Mouse (Mus musculus) hindbrain, postnatal 0 days (tissue): Measurements from ENCODE around the gene Rock2. TPM values are rescaled to one million over a fixed set of nuclear protein-coding genes. Genes with fewer than 3 reads are reported as not detected.

Experiments used
- ATAC-seq: fragments of 200-750 bp; cut with Nextera tagmentation; 2 replicates; pipeline ENCODE4 v1.8.0; 2017; ENCODE audit warnings: mild to moderate bottlenecking, moderate TSS enrichment, moderate library complexity
- DNase-seq: peaks from one replicate; pipeline ENCODE4 v3.0.0-alpha.2; 2015; ENCODE audit warnings: low spot score
- H3K27ac ChIP-seq: fragments of 300-500 bp; sonication (generic); 2 replicates; pipeline ENCODE4 v1.5.1; 2014; ENCODE audit warnings: mild to moderate bottlenecking
- H3K27me3 ChIP-seq: fragments of 300-500 bp; sonication (generic); 2 replicates; pipeline ENCODE4 v1.6.1; 2014; ENCODE audit warnings: low read length, mixed read lengths; ENCODE audit not compliant: insufficient read depth
- H3K36me3 ChIP-seq: fragments of 300-500 bp; sonication (generic); 2 replicates; pipeline ENCODE4 v1.6.1; 2014; ENCODE audit warnings: low read length, mixed read lengths; ENCODE audit not compliant: insufficient read depth
- H3K4me1 ChIP-seq: fragments of 300-500 bp; sonication (generic); 2 replicates; pipeline ENCODE4 v1.6.1; 2014; ENCODE audit warnings: antibody characterized with exemption, low read length, mixed read lengths; ENCODE audit not compliant: insufficient read depth
- H3K4me2 ChIP-seq: fragments of 300-500 bp; sonication (generic); 2 replicates; pipeline ENCODE4 v1.6.1; 2014; ENCODE audit warnings: low read depth, mild to moderate bottlenecking, low read length, moderate library complexity, mixed read lengths
- H3K4me3 ChIP-seq: fragments of 300-500 bp; sonication (generic); 2 replicates; pipeline ENCODE4 v1.5.1; 2014; ENCODE audit warnings: low read length
- H3K9ac ChIP-seq: fragments of 300-500 bp; sonication (generic); replicated peaks from 2 replicates; pipeline ENCODE4 v1.6.1; 2014; ENCODE audit warnings: mild to moderate bottlenecking, low read length, moderate library complexity, mixed read lengths
- H3K9me3 ChIP-seq: fragments of 300-500 bp; sonication (generic); 2 replicates; pipeline ENCODE4 v1.6.1; 2016; ENCODE audit warnings: low read length, mixed read lengths
- CTCF ChIP-seq: IDR thresholded peaks from 2 replicates; pipeline ENCODE4 v1.5.1; 2016; ENCODE audit warnings: antibody characterized with exemption, control low read depth, low read depth
- WGBS: fragments of 180-500 bp; shearing (Covaris S2); extraction: QIAGEN DNeasy Blood & Tissue Kit; methylation state at CpG from one replicate; pipeline ENCODE4 v1.1.7; 2014; 5-methylcytosine and 5-hydroxymethylcytosine counted together
- polyA plus RNA-seq: library from polyadenylated mRNA; unstranded; fragments of >200 nt; fragmentation: Nextera tagmentation; extraction: Ambion mirVana; gene quantifications from 2 replicates; pipeline ENCODE4 v1.2.1, GENCODE M21; 2015
- total RNA-seq: library from RNA; depleted of rRNA; stranded (reverse); fragments of >200 nt; gene quantifications from 2 replicates; pipeline ENCODE4 v1.2.3, GENCODE M21; 2014

Rock2 gene
- total and polyA plus RNA-seq, 2 experiments from 2014 or later: 12.7 to 20.9 TPM

DNA sequence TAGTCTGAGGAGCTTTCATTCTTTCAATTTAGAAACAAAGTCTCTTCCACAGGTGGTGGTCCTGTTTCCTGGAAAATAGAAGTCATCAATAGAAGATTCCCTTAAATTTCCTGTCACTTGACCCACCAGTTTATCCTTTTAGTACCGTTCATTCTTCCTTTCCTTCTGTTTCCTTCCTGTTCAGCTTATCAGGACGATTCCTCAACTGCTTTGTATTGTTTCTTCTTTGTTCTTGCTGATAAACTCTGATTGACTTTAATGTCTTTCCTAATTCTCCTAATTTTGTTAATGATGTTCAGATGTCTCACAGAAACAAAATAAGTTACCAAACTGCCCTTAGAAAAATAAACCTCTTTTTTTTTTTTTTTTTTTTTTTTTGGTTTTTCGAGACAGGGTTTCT, 16.8 kb downstream of the Rock2 start:
- no peak for DNase-seq
- no peaks in the 10 kb centered on the region for H3K4me1 ChIP-seq
- H3K27ac ChIP-seq: no peak overlapping the region
- no peaks in the 10 kb centered on the region for H3K27me3 ChIP-seq
- H3K36me3 ChIP-seq: no peaks in the 10 kb centered on the region
- no peak overlapping the region for H3K4me3 ChIP-seq
- no peak overlapping the region for H3K4me2 ChIP-seq
- ATAC-seq: no peak
- 73% methylated on average over 2 of the region's 3 CpGs for WGBS
- H3K9ac ChIP-seq: no peak overlapping the region
- H3K9me3 ChIP-seq: no peaks in the 10 kb centered on the region
- TF ChIP-seq CTCF: no peak

DNA sequence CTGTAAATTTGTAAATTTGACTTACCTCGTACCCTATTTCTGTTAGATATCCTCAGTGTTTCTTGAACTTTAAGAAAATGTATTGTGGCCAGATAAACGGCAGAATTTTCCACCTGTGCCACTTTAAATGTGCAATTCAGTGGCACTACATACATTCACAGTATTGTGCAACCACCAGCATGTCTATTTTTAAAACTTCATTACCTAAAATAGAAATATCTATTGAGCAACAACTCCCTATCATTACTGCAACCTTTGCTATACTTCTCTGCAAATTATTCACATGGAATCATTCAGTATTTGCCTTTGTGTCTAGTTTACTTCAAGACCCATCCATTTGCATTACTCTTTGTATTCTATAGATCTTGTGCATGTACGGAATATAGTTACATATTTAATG, 17.9 kb downstream of the Rock2 start:
- Histone ChIP-seq H3K9ac (no peak overlapping the region), H3K9me3 (no peaks in the 10 kb centered on the region), H3K4me3 (no peak overlapping the region), H3K36me3 (no peaks in the 10 kb centered on the region), H3K4me1 (no peaks in the 10 kb centered on the region), H3K27ac (no peak overlapping the region), H3K27me3 (no peaks in the 10 kb centered on the region), H3K4me2 (no peak overlapping the region)
- TF ChIP-seq CTCF: no peak
- DNase-seq (no peak), ATAC-seq (no peak)
- WGBS: 92% methylated on average over 3 of the region's 3 CpGs

DNA sequence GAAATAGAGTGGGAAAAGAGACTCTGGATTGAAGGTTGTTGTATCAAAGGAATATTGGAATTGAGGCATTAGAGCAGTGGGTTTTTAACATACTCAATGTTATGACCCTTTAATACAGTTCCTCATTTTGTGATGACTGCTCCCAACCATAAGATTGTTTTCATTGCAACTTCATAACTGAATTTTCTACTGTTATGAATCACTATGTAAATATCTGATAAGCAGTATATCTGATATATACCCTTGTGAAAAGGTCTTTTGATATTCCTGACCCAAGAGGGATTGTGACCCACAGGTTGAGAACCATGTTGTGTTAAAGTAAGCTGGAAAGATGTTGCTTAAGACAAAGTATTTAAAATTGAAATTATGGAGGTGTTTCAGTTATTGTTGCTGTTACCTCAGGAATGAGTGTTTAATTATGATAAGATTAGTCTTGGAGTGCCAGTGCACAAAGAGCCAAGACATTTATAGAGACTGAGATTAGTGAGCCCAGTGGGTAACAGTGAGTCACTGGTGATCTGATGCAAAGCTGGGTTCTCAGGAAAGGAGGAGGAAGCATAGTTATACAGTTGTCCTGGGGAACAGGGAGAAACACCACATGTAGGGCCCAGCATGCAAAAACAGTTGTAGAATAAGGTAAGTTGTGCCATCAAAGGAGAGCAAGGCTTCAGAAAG, 25.6 kb downstream of the Rock2 start:
- Histone ChIP-seq H3K36me3 (no peaks in the 10 kb centered on the region), H3K27me3 (no peaks in the 10 kb centered on the region), H3K4me1 (no peaks in the 10 kb centered on the region), H3K9ac (no peak overlapping the region), H3K4me2 (no peak overlapping the region), H3K4me3 (no peak overlapping the region), H3K9me3 (no peaks in the 10 kb centered on the region), H3K27ac (no peak overlapping the region)
- no peak for TF ChIP-seq CTCF
- DNase-seq (no peak), ATAC-seq (no peak)

DNA sequence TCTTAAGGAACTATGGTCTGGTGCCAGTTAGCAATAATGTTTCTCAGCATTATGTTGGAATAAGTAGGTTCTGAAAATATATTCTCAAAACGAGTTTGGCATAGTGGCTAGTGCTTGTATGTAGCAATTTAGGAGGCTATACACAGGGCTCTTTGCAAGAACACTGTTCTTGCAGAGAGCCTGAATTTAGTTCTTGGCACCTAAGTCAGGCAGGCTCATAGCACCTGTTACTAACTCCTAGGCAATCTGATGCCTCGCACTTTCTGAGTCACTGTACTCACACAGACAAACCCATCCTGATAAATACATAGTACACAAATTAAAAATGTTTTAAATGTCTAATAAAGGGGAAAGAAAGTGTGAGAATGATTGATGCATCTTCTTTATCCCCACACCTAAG, 33.2 kb downstream of the Rock2 start:
- H3K27ac ChIP-seq: no peak overlapping the region
- H3K9ac ChIP-seq: no peak overlapping the region
- H3K36me3 ChIP-seq: no peaks in the 10 kb centered on the region
- DNase-seq: no peak
- H3K4me1 ChIP-seq: no peaks in the 10 kb centered on the region
- no peak for ATAC-seq
- H3K4me3 ChIP-seq: no peak overlapping the region
- no peak for TF ChIP-seq CTCF
- no peak overlapping the region for H3K4me2 ChIP-seq
- WGBS: 87% methylated on average over 2 of the region's 2 CpGs
- H3K27me3 ChIP-seq: no peaks in the 10 kb centered on the region
- H3K9me3 ChIP-seq: no peaks in the 10 kb centered on the region

DNA sequence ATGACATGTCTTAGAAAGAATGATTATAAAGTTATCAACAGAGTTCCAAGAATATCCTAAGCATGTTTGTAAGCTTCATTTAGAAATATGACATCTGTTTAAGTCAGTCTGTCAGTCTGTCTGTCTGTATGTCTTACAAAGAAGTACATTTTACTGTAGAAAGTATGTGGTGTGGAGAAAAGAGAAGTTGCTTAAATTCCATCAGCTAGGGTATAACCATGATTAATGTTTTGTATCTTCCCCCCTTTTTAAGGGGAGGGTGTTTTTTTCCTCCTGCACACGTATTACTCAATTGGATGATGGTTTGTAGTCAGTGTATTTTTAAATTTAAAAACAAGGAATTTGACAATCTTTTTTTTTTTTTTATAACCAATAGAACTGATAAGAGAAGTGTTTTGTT, 39.7 kb downstream of the Rock2 start:
- no peak for ATAC-seq
- no peak overlapping the region for H3K27ac ChIP-seq
- H3K27me3 ChIP-seq: no peaks in the 10 kb centered on the region
- H3K9ac ChIP-seq: no peak overlapping the region
- no peak overlapping the region for H3K4me3 ChIP-seq
- H3K36me3 ChIP-seq: no peaks in the 10 kb centered on the region
- no peaks in the 10 kb centered on the region for H3K9me3 ChIP-seq
- H3K4me2 ChIP-seq: no peak overlapping the region
- DNase-seq: no peak
- H3K4me1 ChIP-seq: no peaks in the 10 kb centered on the region
- 84% methylated on average over 1 of the region's 1 CpGs for WGBS
- no peak for TF ChIP-seq CTCF

DNA sequence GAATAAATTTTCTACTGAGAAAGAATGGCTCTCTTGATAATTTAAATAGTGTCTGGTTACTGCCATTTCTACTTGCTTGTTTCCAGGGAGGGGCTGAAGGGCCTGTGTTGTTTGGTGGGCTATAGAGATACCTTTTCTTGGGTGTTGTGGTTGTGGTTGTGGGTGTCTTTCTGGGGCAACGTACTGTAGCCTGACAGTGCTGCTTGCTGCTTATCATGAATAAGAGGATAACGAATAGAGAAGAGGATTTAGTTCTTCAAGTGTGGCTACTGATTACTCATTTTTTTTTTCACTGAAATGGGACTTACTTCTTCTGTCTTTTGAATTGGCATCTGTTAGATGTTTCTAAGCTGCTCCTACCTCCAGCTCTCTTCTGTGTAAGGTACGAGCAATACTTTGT, 47.3 kb downstream of the Rock2 start:
- no peak overlapping the region for H3K4me3 ChIP-seq
- ATAC-seq: no peak
- no peak for DNase-seq
- H3K27ac ChIP-seq: no peak overlapping the region
- no peak overlapping the region for H3K4me2 ChIP-seq
- TF ChIP-seq CTCF: no peak
- 90% methylated on average over 3 of the region's 3 CpGs for WGBS
- H3K36me3 ChIP-seq: no peaks in the 10 kb centered on the region
- H3K4me1 ChIP-seq: no peaks in the 10 kb centered on the region
- no peaks in the 10 kb centered on the region for H3K27me3 ChIP-seq
- H3K9ac ChIP-seq: no peak overlapping the region
- H3K9me3 ChIP-seq: no peaks in the 10 kb centered on the region

DNA sequence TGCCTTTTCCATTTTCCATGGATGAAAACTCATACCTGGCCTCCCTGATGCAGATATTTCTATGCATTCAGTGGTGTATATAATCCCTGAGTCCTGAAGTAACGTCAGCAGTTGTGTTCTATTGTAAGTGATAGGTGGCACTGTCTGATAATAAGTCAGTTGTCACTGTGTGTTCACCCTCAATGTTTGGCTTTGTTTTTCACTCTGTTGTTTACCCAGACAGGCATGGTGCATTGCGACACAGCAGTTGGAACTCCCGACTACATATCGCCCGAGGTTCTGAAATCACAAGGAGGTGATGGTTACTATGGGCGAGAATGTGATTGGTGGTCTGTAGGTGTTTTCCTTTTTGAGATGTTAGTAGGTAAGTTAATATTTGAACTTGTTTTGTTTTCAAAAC, 53.5 kb downstream of the Rock2 start:
- Histone ChIP-seq H3K4me2 (no peak overlapping the region), H3K9ac (no peak overlapping the region), H3K4me1 (no peaks in the 10 kb centered on the region), H3K4me3 (no peak overlapping the region), H3K27me3 (no peaks in the 10 kb centered on the region), H3K36me3 (no peaks in the 10 kb centered on the region; the same call in 1 of the 2 replicates), H3K9me3 (no peaks in the 10 kb centered on the region), H3K27ac (no peak overlapping the region)
- DNase-seq: no peak
- 91% methylated on average over 6 of the region's 6 CpGs for WGBS
- ATAC-seq: no peak
- no peak for TF ChIP-seq CTCF
